Mouse (Mus musculus) stomach, embryonic 15.5 days (tissue): ENCODE results near the gene Nars2. TPM values are rescaled to one million over a fixed set of nuclear protein-coding genes. Genes with fewer than 3 reads are reported as not detected.
A peak's percentile ranks its signal among the peaks of the same experiment; 100 is the strongest.

Source experiments
- ATAC-seq: fragments of 200-750 bp; cut with Nextera tagmentation; 2 replicates; pipeline ENCODE4 v1.8.0; 2017; ENCODE audit warnings: low read depth, moderate number of reproducible peaks, moderate TSS enrichment; ENCODE audit not compliant: insufficient read depth, low FRiP score
- H3K27ac ChIP-seq: fragments of 300-500 bp; sonication (generic); 2 replicates; pipeline ENCODE4 v1.5.1; 2015; ENCODE audit warnings: mild to moderate bottlenecking, inconsistent platforms
- H3K27me3 ChIP-seq: fragments of 300-500 bp; sonication (generic); replicated peaks from 2 replicates; pipeline ENCODE4 v1.6.1; 2015; ENCODE audit warnings: inconsistent platforms
- H3K36me3 ChIP-seq: fragments of 300-500 bp; sonication (generic); 2 replicates; pipeline ENCODE4 v1.6.1; 2015; ENCODE audit warnings: inconsistent platforms
- H3K4me1 ChIP-seq: fragments of 300-500 bp; sonication (generic); 2 replicates; pipeline ENCODE4 v1.6.1; 2015; ENCODE audit warnings: inconsistent platforms
- H3K4me2 ChIP-seq: fragments of 300-500 bp; sonication (generic); 2 replicates; pipeline ENCODE4 v1.6.1; 2015; ENCODE audit warnings: mild to moderate bottlenecking, inconsistent platforms
- H3K4me3 ChIP-seq: fragments of 300-500 bp; sonication (generic); replicated peaks from 2 replicates; pipeline ENCODE4 v1.5.1; 2015; ENCODE audit warnings: inconsistent platforms
- H3K9ac ChIP-seq: fragments of 300-500 bp; sonication (generic); 2 replicates; pipeline ENCODE4 v1.6.1; 2015; ENCODE audit warnings: inconsistent platforms
- H3K9me3 ChIP-seq: fragments of 300-500 bp; sonication (generic); 2 replicates; pipeline ENCODE4 v1.6.1; 2016; ENCODE audit warnings: inconsistent platforms
- WGBS: fragments of 180-500 bp; shearing (Covaris S2); methylation state at CpG from one replicate; pipeline ENCODE4 v1.1.7; 2015; 5-methylcytosine and 5-hydroxymethylcytosine counted together
- polyA plus RNA-seq: library from polyadenylated mRNA; unstranded; fragments of >200 nt; fragmentation: Nextera tagmentation; extraction: Ambion mirVana; gene quantifications from 2 replicates; pipeline ENCODE4 v1.2.1, GENCODE M21; 2015

Gene Nars2
- 22.8 and 23.1 TPM in 2 replicates for polyA plus RNA-seq

DNA sequence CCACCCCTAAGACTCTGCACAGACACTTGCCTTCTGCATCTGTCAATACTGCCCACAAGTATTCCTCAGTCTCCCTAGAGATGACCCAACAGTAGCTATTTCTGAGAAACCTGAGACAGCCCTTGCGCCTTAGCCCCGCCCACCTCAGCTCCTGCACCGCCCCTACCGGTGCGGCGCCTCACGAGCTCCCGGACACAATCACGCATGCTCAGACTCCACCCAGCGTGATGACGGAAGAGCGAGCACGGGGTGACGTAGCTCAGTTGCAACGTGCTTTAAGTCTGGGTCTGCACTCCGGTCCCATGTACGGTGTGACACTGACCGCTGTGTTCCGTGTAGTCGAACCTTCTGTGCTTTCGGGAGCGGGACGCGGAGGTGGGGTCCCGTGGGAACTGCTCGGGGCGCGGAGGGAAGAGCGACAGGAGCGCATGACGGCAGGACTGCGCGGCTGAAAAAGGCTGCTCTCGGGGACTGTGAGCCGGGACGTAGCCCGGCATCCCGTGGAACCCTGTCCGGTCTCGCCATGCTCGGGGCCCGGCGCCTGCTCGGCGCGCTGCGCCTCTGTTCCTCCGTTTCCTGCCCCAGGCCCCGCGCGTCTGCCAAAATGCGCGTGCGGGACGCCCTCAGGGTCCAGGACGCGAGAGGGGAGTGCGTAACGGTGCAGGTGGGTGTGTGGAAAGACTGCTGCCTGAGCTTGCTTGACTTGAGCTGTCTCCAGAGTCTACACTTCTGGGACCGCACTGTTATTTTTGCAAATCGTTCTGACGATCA lies at the start of gene Nars2:
Gene Nars2, plus strand, starts transcription at position 225 of the 771 bp plus-strand sequence.
- peak within 1 kb of the TSS; percentile 91 for H3K27ac ChIP-seq
- peak; percentile 99 for ATAC-seq
- no peaks in the 10 kb centered on the region for H3K27me3 ChIP-seq
- WGBS = under 1% methylated on average over 62 of the region's 62 CpGs
- H3K9ac ChIP-seq = peak within 1 kb of the TSS; percentile 69
- H3K9me3 ChIP-seq = no peaks in the 10 kb centered on the region
- H3K4me3 ChIP-seq = peak within 1 kb of the TSS; percentile 86
- peaks cover 5% of the 10 kb centered on the region; the same call in 1 of the 2 replicates for H3K4me1 ChIP-seq
- no peaks in the 10 kb centered on the region for H3K36me3 ChIP-seq
- peak within 1 kb of the TSS; percentile 74 for H3K4me2 ChIP-seq

DNA sequence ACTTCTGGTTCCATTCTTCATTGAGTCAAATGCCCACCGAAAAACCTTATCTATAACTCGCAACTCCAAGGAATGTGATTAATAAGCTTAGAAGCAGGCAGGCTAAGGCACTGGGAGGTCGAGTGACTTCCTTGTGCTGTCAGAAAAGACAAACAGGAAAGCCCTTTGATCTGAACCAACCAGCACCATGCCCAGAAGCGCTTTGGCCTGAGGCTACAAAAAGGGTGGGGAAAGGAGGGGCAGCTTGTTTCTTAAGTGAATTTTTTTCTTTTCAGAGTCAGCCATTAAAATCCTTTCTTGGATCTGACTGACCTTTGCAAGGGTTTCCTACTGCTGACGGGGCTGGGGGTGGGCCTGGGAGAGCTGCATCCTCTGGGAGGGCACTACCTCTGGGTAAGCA lies 49.1 kb upstream of the Nars2 start:
- Histone ChIP-seq H3K4me1 (peaks cover 6% of the 10 kb centered on the region; the same call in 1 of the 2 replicates), H3K4me2 (no peak overlapping the region), H3K9ac (no peak overlapping the region), H3K27ac (no peak overlapping the region), H3K4me3 (no peak overlapping the region), H3K9me3 (no peaks in the 10 kb centered on the region), H3K36me3 (no peaks in the 10 kb centered on the region), H3K27me3 (no peaks in the 10 kb centered on the region)
- 31% methylated on average over 5 of the region's 5 CpGs for WGBS
- no peak for ATAC-seq

DNA sequence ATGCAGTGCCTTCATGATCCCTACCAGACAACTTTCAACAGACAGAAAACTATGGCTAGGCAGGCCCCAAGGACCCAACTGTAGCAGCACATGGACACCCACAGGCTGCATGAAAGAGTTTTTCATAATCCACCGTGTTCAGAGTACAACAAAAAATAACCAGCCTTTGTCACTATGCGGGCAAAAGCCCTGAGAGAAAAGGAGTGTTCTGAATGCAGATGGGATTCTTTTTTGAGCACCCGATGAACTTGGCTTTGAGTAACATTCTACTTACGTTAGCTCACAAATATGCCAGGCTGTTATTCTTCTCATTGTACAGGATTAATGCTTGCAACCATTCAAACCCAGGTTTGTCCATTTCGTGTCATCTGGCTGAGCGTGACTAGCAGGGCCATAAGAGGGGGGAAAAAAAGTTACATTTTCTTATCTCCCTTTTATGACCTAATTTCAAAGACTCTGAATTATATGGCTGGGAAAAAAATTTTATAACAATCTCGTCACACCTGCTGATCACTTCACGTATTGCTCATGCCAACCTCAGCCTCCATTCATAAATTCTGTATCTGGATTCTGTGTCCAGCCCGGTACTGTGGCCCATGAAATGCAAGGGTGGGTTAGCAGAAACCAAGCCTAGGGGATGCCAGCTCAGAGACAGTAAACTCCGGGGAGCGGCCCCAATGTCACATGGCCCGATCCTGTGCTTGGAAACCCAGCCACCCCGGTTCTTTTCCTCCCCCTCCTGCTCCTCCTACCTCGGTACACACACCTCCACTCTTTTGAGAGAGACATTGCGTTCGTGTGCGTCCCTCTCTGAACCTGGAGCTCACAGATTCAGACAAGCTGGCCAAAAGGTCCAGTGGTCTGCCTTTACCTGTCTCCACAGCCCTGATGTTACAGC lies 48.0 kb upstream of the Nars2 start:
- H3K9ac ChIP-seq = no peak overlapping the region
- no peak overlapping the region for H3K4me3 ChIP-seq
- no peaks in the 10 kb centered on the region for H3K27me3 ChIP-seq
- ATAC-seq = no peak
- H3K27ac ChIP-seq = no peak overlapping the region
- H3K9me3 ChIP-seq = no peaks in the 10 kb centered on the region
- peaks cover 6% of the 10 kb centered on the region; the same call in 1 of the 2 replicates for H3K4me1 ChIP-seq
- 83% methylated on average over 17 of the region's 17 CpGs for WGBS
- H3K4me2 ChIP-seq = no peak overlapping the region
- no peaks in the 10 kb centered on the region for H3K36me3 ChIP-seq

DNA sequence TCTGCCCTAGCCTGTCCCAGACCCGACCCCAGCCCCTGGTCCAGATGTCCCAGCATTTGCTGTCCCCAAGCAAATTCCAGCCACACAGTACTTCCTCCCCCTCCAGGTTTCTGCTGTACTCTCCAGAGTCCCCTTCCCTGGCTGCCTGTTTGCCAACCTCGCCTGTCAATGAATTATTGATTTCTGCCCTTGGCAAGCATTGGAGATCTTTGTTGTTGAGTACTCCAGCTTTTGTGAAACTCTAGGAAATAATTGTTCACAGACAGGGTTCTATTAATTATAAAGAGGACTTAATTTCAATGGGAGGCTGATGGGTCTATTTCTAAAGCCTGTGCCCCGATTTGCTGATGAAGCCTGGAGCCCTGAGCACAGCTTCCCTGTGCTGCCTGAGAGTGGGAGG lies 46.9 kb upstream of the Nars2 start:
- WGBS = 62% methylated on average over 3 of the region's 3 CpGs
- no peak overlapping the region for H3K27ac ChIP-seq
- H3K4me2 ChIP-seq = no peak overlapping the region
- peaks cover 5% of the 10 kb centered on the region; the same call in 1 of the 2 replicates for H3K4me1 ChIP-seq
- H3K36me3 ChIP-seq = no peaks in the 10 kb centered on the region
- H3K9ac ChIP-seq = no peak overlapping the region
- no peak for ATAC-seq
- no peaks in the 10 kb centered on the region for H3K27me3 ChIP-seq
- H3K9me3 ChIP-seq = no peaks in the 10 kb centered on the region
- no peak overlapping the region for H3K4me3 ChIP-seq

DNA sequence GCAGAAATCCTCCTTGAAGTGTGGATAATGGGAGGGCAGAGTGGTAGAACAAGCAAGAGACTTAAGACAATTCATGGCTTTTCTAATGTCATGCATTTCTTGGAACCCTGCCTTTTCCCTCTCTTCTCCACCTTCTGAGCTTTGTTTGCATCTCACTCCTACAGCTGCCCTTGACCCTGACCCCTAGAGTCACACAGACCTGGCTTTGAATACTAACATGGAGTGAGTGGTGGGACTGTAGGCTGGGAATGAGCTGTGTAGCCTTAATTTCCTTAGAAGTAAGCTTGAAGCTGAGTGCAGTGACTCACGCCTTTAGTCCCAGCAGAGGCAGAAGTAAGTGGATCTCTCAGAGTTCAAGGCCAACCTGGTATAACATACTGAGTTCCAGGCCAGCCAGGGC lies 46.4 kb upstream of the Nars2 start:
- no peaks in the 10 kb centered on the region for H3K27me3 ChIP-seq
- 88% methylated on average over 1 of the region's 1 CpGs for WGBS
- 0 out of 2 replicates have a peak, but pooled peaks cover 4% of the 10 kb centered on the region for H3K4me1 ChIP-seq
- no peak overlapping the region for H3K27ac ChIP-seq
- H3K9ac ChIP-seq = no peak overlapping the region
- no peak overlapping the region for H3K4me2 ChIP-seq
- no peak overlapping the region for H3K4me3 ChIP-seq
- no peak for ATAC-seq
- no peaks in the 10 kb centered on the region for H3K36me3 ChIP-seq
- H3K9me3 ChIP-seq = no peaks in the 10 kb centered on the region

DNA sequence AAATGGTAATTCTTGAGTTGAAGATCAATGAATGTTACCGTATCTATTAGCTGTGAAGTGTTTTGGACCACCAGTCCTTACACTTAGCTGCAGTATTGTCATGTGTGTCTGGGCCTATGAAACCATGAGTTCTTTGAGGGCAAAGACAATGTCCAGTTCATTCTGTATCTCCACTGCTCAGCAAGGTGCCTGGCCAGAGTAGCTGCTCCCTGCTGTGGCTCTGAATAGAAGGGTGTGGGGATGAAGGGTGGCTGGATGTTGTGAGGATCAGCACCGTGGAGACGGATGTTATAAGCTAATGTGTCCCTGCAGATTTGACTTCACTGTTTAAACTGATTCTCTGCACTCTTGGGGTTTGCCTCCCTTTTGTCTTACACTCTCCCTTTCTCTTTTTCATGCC lies 45.9 kb upstream of the Nars2 start:
- Histone ChIP-seq H3K27me3 (no peaks in the 10 kb centered on the region), H3K9me3 (no peaks in the 10 kb centered on the region), H3K9ac (no peak overlapping the region), H3K36me3 (no peaks in the 10 kb centered on the region), H3K4me1 (0 out of 2 replicates have a peak, but pooled peaks cover 4% of the 10 kb centered on the region), H3K4me2 (no peak overlapping the region), H3K4me3 (no peak overlapping the region), H3K27ac (no peak overlapping the region)
- ATAC-seq = no peak
- 92% methylated on average over 3 of the region's 3 CpGs for WGBS

DNA sequence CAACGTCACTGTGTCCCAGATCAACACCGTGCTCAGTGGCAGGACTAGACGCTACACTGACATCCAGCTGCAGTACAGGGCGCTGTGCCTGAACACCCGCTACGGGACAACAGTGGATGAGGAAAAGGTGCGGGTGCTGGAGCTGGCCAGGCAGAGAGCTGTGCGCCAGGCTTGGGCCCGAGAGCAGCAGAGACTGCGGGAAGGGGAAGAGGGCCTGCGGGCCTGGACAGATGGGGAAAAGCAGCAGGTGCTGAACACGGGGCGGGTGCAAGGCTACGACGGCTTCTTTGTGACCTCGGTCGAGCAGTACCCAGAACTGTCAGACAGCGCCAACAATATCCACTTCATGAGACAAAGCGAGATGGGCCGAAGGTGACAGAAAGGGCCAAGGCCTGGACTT lies 45.1 kb upstream of the Nars2 start:
- no peak for ATAC-seq
- 91% methylated on average over 20 of the region's 20 CpGs for WGBS
- no peak overlapping the region for H3K9ac ChIP-seq
- H3K36me3 ChIP-seq = no peaks in the 10 kb centered on the region
- H3K4me3 ChIP-seq = no peak overlapping the region
- H3K9me3 ChIP-seq = no peaks in the 10 kb centered on the region
- no peak overlapping the region for H3K4me2 ChIP-seq
- H3K27ac ChIP-seq = no peak overlapping the region
- no peaks in the 10 kb centered on the region for H3K27me3 ChIP-seq
- H3K4me1 ChIP-seq = 0 out of 2 replicates have a peak, but pooled peaks cover 4% of the 10 kb centered on the region

DNA sequence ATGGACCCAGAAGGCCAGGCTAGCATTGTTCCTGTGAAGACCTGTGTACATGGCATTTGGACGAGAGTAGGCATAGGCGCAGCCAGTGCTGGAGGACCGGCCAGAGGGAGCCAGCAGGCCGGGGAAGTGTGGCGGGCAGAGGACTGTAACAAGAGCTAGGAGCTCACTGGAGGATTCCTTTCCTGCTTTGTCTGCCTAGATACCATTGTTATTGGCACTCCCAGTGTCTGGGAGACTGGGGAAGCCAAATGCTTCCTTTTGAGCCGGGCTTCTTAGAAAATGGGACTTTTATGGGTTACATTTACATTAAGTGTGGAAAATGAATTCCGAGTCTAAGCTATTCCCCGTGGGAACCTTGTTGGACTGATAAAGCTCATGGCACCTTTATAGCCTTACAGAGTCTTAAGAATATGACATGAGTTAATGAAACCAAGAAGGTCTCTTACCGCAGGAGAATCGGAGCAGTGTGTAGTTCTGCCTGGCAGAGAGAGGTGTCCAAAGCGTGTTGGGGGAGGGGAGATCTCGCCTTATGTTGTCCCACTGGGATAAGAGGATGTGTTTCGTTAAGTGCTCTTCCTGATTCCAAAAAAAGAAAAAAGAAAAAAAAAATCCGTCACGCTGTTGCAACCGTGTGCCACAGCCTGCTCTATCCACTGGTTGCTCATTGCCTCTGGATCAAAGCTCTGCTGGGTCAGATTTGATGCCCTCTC lies 43.2 kb upstream of the Nars2 start:
- Histone ChIP-seq H3K36me3 (no peaks in the 10 kb centered on the region), H3K9me3 (no peaks in the 10 kb centered on the region), H3K4me1 (no peaks in the 10 kb centered on the region), H3K27ac (no peak overlapping the region), H3K27me3 (no peaks in the 10 kb centered on the region), H3K4me3 (no peak overlapping the region), H3K9ac (no peak overlapping the region), H3K4me2 (no peak overlapping the region)
- WGBS = 83% methylated on average over 16 of the region's 16 CpGs
- no peak for ATAC-seq

DNA sequence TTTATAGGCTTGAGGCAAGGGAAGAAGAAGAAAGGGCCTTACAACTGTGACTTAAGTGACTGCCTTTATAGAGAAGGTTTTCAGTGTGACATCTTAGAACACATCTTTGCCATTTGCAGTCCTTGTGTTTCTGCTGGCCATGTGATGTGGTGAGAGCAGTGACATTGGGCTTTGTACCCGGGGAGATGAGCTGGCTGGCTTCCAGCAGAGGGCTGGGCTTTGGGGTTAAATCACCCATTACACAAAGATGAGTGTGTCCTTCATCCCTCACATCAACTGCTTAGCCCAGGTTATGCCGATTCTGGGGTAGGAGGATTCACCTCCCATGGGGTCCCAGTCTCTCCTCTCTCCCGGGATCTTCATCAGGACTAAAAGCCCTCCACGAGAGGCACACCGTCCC lies 41.4 kb upstream of the Nars2 start:
- Histone ChIP-seq H3K27me3 (no peaks in the 10 kb centered on the region), H3K27ac (no peak overlapping the region), H3K4me2 (no peak overlapping the region), H3K36me3 (no peaks in the 10 kb centered on the region), H3K9ac (no peak overlapping the region), H3K4me3 (no peak overlapping the region), H3K9me3 (no peaks in the 10 kb centered on the region), H3K4me1 (no peaks in the 10 kb centered on the region)
- WGBS = 81% methylated on average over 5 of the region's 5 CpGs
- no peak for ATAC-seq

DNA sequence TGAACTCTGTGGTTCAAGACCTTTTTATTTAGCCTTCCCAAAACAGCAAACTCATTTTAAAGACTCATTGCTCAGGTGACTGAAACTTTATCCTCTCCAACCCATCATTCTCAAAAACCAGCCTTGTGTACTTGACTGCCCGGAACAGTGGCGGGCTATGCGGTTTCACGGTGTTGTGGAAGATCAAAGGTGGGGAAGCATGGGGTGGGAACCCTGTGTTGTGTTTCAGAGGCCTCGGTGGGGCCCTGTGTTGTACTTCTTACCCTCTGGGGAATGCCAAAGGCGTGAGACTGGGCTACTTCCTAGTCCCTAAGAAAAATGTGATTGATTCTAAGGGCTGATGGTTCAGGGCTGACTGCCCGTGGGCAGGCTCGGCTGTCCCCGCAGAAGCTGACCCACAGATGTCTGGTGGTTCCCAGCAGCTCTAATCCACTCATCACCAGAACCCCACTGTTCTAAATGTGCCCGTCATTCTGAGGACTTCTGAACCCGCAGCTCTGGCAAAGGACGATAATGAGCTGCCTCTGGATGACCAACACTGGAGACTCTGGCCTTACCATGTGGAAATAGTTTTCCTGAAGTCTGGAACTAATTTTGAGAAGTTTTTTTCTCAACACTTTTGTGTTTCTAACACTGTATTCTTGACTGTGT lies 40.9 kb upstream of the Nars2 start:
- Histone ChIP-seq H3K9ac (no peak overlapping the region), H3K4me3 (no peak overlapping the region), H3K9me3 (no peaks in the 10 kb centered on the region), H3K27me3 (no peaks in the 10 kb centered on the region), H3K36me3 (no peaks in the 10 kb centered on the region), H3K4me2 (no peak overlapping the region), H3K27ac (no peak overlapping the region), H3K4me1 (no peaks in the 10 kb centered on the region)
- no peak for ATAC-seq
- WGBS = 75% methylated on average over 12 of the region's 12 CpGs

DNA sequence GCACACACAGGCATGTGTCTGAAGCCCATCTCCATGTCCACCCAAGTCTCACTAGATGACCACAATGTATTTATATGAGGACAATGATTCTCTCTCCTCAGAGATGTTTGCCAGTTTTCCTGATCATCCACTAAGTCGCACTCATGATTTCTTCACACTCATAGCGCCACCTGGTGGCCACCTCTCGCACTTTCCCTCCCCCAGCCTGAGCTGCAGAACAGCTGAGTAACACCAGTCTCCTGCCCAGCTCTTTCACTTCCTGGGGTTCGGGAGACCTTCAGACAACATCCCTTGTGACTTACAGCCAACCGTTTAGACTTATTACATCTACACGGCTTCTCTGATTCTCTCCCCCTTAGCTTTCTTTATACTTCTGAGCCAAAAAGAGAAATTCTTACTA lies 37.3 kb upstream of the Nars2 start:
- no peak overlapping the region for H3K4me2 ChIP-seq
- H3K36me3 ChIP-seq = no peaks in the 10 kb centered on the region
- no peak overlapping the region for H3K27ac ChIP-seq
- H3K4me3 ChIP-seq = no peak overlapping the region
- no peaks in the 10 kb centered on the region for H3K27me3 ChIP-seq
- 4% methylated on average over 6 of the region's 6 CpGs for WGBS
- no peaks in the 10 kb centered on the region for H3K4me1 ChIP-seq
- H3K9ac ChIP-seq = no peak overlapping the region
- no peaks in the 10 kb centered on the region for H3K9me3 ChIP-seq
- peak; percentile 47 for ATAC-seq
